Mouse (Mus musculus) midbrain, embryonic 12.5 days (tissue): Measurements from ENCODE around the gene Mmp15. TPM values are rescaled to one million over a fixed set of nuclear protein-coding genes. Genes with fewer than 3 reads are reported as not detected.
"Not testable (repeated sequence)": the region's sequence is repeated elsewhere in the genome, so short reads cannot be mapped to it uniquely, and the experiment has no call there.

Experiments
- ATAC-seq: fragments of 200-750 bp; cut with Nextera tagmentation; 2 replicates; pipeline ENCODE4 v1.8.0; 2017; ENCODE audit warnings: low read depth, moderate TSS enrichment, moderate library complexity; ENCODE audit not compliant: low FRiP score
- H3K27ac ChIP-seq: fragments of 300-500 bp; sonication (generic); replicated peaks from 2 replicates; pipeline ENCODE4 v1.5.1; 2016; ENCODE audit warnings: mild to moderate bottlenecking
- H3K27me3 ChIP-seq: fragments of 300-500 bp; sonication (generic); 2 replicates; pipeline ENCODE4 v1.6.1; 2016; ENCODE audit warnings: mild to moderate bottlenecking
- H3K36me3 ChIP-seq: fragments of 300-500 bp; sonication (generic); 2 replicates; pipeline ENCODE4 v1.6.1; 2016
- H3K4me1 ChIP-seq: fragments of 300-500 bp; sonication (generic); 2 replicates; pipeline ENCODE4 v1.6.1; 2016
- H3K4me2 ChIP-seq: fragments of 300-500 bp; sonication (generic); replicated peaks from 2 replicates; pipeline ENCODE4 v1.6.1; 2016; ENCODE audit warnings: mild to moderate bottlenecking, moderate library complexity
- H3K4me3 ChIP-seq: fragments of 300-500 bp; sonication (generic); 2 replicates; pipeline ENCODE4 v1.5.1; 2016; ENCODE audit warnings: mild to moderate bottlenecking
- H3K9ac ChIP-seq: fragments of 300-500 bp; sonication (generic); replicated peaks from 2 replicates; pipeline ENCODE4 v1.6.1; 2016; ENCODE audit warnings: mild to moderate bottlenecking, moderate library complexity
- H3K9me3 ChIP-seq: fragments of 300-500 bp; sonication (generic); 2 replicates; pipeline ENCODE4 v1.6.1; 2016; ENCODE audit warnings: mild to moderate bottlenecking
- WGBS: fragments of 180-500 bp; shearing (Covaris S2); methylation state at CpG from one replicate; pipeline ENCODE4 v1.1.7; 2016; 5-methylcytosine and 5-hydroxymethylcytosine counted together
- polyA plus RNA-seq: library from polyadenylated mRNA; unstranded; fragments of >200 nt; fragmentation: Nextera tagmentation; extraction: Ambion mirVana; gene quantifications from 2 replicates; pipeline ENCODE4 v1.2.1, GENCODE M21; 2016

Mmp15 gene
- polyA plus RNA-seq, 1 experiment from 2014 or later, result 23.5 TPM

- Histone ChIP-seq H3K4me1 (peaks cover 21% of the 10 kb centered on the region), H3K27ac (no peak overlapping the region), H3K36me3 (peaks cover 13% of the 10 kb centered on the region), H3K4me2 (no peak overlapping the region), H3K9ac (no peak overlapping the region), H3K27me3 (no peaks in the 10 kb centered on the region), H3K9me3 (0 out of 2 replicates have a peak, but pooled peaks cover 3% of the 10 kb centered on the region), H3K4me3 (no peak overlapping the region)
- no peak for ATAC-seq
- 98% methylated on average over 2 of the region's 2 CpGs for WGBS
Measured at GRCm38 (mm10) chr8:95363849-95364248, 11.8 kb downstream of the Mmp15 start.

- Histone ChIP-seq H3K4me2 (no peak overlapping the region), H3K4me3 (no peak overlapping the region), H3K27ac (no peak overlapping the region), H3K9me3 (no peaks in the 10 kb centered on the region), H3K36me3 (peaks cover 64% of the 10 kb centered on the region), H3K27me3 (no peaks in the 10 kb centered on the region), H3K9ac (no peak overlapping the region), H3K4me1 (no peaks in the 10 kb centered on the region)
- WGBS, result 60% methylated on average over 20 of the region's 20 CpGs
- ATAC-seq, result no peak
Measured at GRCm38 (mm10) chr8:95369581-95370326, 17.7 kb downstream of the Mmp15 start.

- no peak overlapping the region for H3K27ac ChIP-seq
- H3K36me3 ChIP-seq, result peaks cover 54% of the 10 kb centered on the region
- no peak overlapping the region for H3K9ac ChIP-seq
- H3K4me3 ChIP-seq, result no peak overlapping the region
- WGBS, result 91% methylated on average over 12 of the region's 12 CpGs
- no peak for ATAC-seq
- no peaks in the 10 kb centered on the region for H3K9me3 ChIP-seq
- no peaks in the 10 kb centered on the region for H3K27me3 ChIP-seq
- no peaks in the 10 kb centered on the region for H3K4me1 ChIP-seq
- no peak overlapping the region for H3K4me2 ChIP-seq
Measured at GRCm38 (mm10) chr8:95373389-95374002, 21.4 kb downstream of the Mmp15 start.

GRCm38 (mm10) chr8:95374429-95374828 lies 22.4 kb downstream of the Mmp15 start:
- no peaks in the 10 kb centered on the region for H3K4me1 ChIP-seq
- 84% methylated on average over 3 of the region's 3 CpGs for WGBS
- ATAC-seq, result no peak
- no peak overlapping the region for H3K9ac ChIP-seq
- peaks cover 45% of the 10 kb centered on the region for H3K36me3 ChIP-seq
- no peaks in the 10 kb centered on the region for H3K9me3 ChIP-seq
- H3K27me3 ChIP-seq, result no peaks in the 10 kb centered on the region
- H3K27ac ChIP-seq, result no peak overlapping the region
- H3K4me3 ChIP-seq, result no peak overlapping the region
- H3K4me2 ChIP-seq, result no peak overlapping the region

GRCm38 (mm10) chr8:95375374-95375930 lies 23.4 kb downstream of the Mmp15 start:
- no peak for ATAC-seq
- H3K4me3 ChIP-seq, result no peak overlapping the region
- WGBS, result 86% methylated on average over 7 of the region's 7 CpGs

GRCm38 (mm10) chr8:95376309-95376999 lies 24.4 kb downstream of the Mmp15 start:
- H3K27ac ChIP-seq, result no peak overlapping the region
- H3K4me1 ChIP-seq, result no peaks in the 10 kb centered on the region
- ATAC-seq, result no peak
- H3K9ac ChIP-seq, result no peak overlapping the region
- H3K27me3 ChIP-seq, result no peaks in the 10 kb centered on the region; the same call in 1 of the 2 replicates
- no peaks in the 10 kb centered on the region for H3K9me3 ChIP-seq
- no peak overlapping the region for H3K4me3 ChIP-seq
- WGBS, result 91% methylated on average over 12 of the region's 12 CpGs
- H3K4me2 ChIP-seq, result no peak overlapping the region
- peaks cover 25% of the 10 kb centered on the region for H3K36me3 ChIP-seq

More at GRCm38 (mm10) chr8:95375374-95375930, 23.4 kb downstream of the Mmp15 start:
- no peaks in the 10 kb centered on the region for H3K4me1 ChIP-seq
- H3K27me3 ChIP-seq, result no peaks in the 10 kb centered on the region
- H3K36me3 ChIP-seq, result peaks cover 35% of the 10 kb centered on the region
- no peak overlapping the region for H3K9ac ChIP-seq
- H3K4me2 ChIP-seq, result no peak overlapping the region
- no peaks in the 10 kb centered on the region for H3K9me3 ChIP-seq
- no peak overlapping the region for H3K27ac ChIP-seq

GRCm38 (mm10) chr8:95377101-95377500 lies 25.0 kb downstream of the Mmp15 start:
- 85% methylated on average over 4 of the region's 4 CpGs for whole genome bisulfite sequencing
- no peak for ATAC-seq
- no peak overlapping the region for H3K4me2 ChIP-seq
- no peak overlapping the region for H3K4me3 ChIP-seq
- no peak overlapping the region for H3K27ac ChIP-seq
- H3K27me3 ChIP-seq, result no peaks in the 10 kb centered on the region; the same call in 1 of the 2 replicates
- H3K9me3 ChIP-seq, result no peaks in the 10 kb centered on the region
- peaks cover 18% of the 10 kb centered on the region for H3K36me3 ChIP-seq
- H3K9ac ChIP-seq, result no peak overlapping the region
- H3K4me1 ChIP-seq, result no peaks in the 10 kb centered on the region

GRCm38 (mm10) chr8:95377863-95378291 lies 25.8 kb downstream of the Mmp15 start:
- 67% methylated on average over 7 of the region's 7 CpGs for WGBS
- Histone ChIP-seq H3K9me3 (no peaks in the 10 kb centered on the region), H3K4me2 (no peak overlapping the region), H3K36me3 (peaks cover 10% of the 10 kb centered on the region; the same call in 1 of the 2 replicates), H3K4me1 (no peaks in the 10 kb centered on the region), H3K27ac (no peak overlapping the region), H3K4me3 (no peak overlapping the region), H3K27me3 (no peaks in the 10 kb centered on the region; the same call in 1 of the 2 replicates), H3K9ac (no peak overlapping the region)
- no peak for ATAC-seq

- H3K36me3 ChIP-seq, ATAC-seq, H3K9me3 ChIP-seq, H3K9ac ChIP-seq, H3K4me2 ChIP-seq, H3K4me3 ChIP-seq, H3K27ac ChIP-seq, H3K27me3 ChIP-seq, H3K4me1 ChIP-seq: not testable (repeated sequence)
- 96% methylated on average over 11 of the region's 11 CpGs for WGBS
Measured at GRCm38 (mm10) chr8:95378928-95379327, 26.9 kb downstream of the Mmp15 start.

- 0 out of 2 replicates have a peak, but pooled peaks cover 4% of the 10 kb centered on the region for H3K9me3 ChIP-seq
- no peak overlapping the region for H3K27ac ChIP-seq
- no peak overlapping the region for H3K4me3 ChIP-seq
- H3K36me3 ChIP-seq, result no peaks in the 10 kb centered on the region
- no peaks in the 10 kb centered on the region for H3K4me1 ChIP-seq
- no peak for ATAC-seq
- no peaks in the 10 kb centered on the region; the same call in 1 of the 2 replicates for H3K27me3 ChIP-seq
- H3K9ac ChIP-seq, result no peak overlapping the region
- no peak overlapping the region for H3K4me2 ChIP-seq
Measured at GRCm38 (mm10) chr8:95380953-95381352, 28.9 kb downstream of the Mmp15 start.

- H3K27ac ChIP-seq, result no peak overlapping the region
- H3K4me1 ChIP-seq, result no peaks in the 10 kb centered on the region
- H3K36me3 ChIP-seq, result no peaks in the 10 kb centered on the region
- H3K4me2 ChIP-seq, result no peak overlapping the region
- ATAC-seq, result no peak
- H3K9me3 ChIP-seq, result 0 out of 2 replicates have a peak, but pooled peaks cover 4% of the 10 kb centered on the region
- no peak overlapping the region for H3K9ac ChIP-seq
- 86% methylated on average over 3 of the region's 3 CpGs for WGBS
- H3K4me3 ChIP-seq, result no peak overlapping the region
- no peaks in the 10 kb centered on the region; the same call in 1 of the 2 replicates for H3K27me3 ChIP-seq
Measured at GRCm38 (mm10) chr8:95381595-95381994, 29.5 kb downstream of the Mmp15 start.

GRCm38 (mm10) chr8:95384501-95384900 lies 32.4 kb downstream of the Mmp15 start:
- no peak overlapping the region for H3K4me3 ChIP-seq
- H3K36me3 ChIP-seq, result no peaks in the 10 kb centered on the region
- no peak for ATAC-seq
- no peaks in the 10 kb centered on the region; the same call in 1 of the 2 replicates for H3K27me3 ChIP-seq
- 90% methylated on average over 3 of the region's 3 CpGs for WGBS
- no peak overlapping the region for H3K9ac ChIP-seq
- no peaks in the 10 kb centered on the region for H3K4me1 ChIP-seq
- H3K4me2 ChIP-seq, result no peak overlapping the region
- H3K27ac ChIP-seq, result no peak overlapping the region
- 0 out of 2 replicates have a peak, but pooled peaks cover 4% of the 10 kb centered on the region for H3K9me3 ChIP-seq
